Mouse (Mus musculus) adrenal gland, adult 8-10 months (tissue): ENCODE measurements around the gene Gps2. TPM values are rescaled to one million over a fixed set of nuclear protein-coding genes. Genes with fewer than 3 reads are reported as not detected.
"Not testable (repeated sequence)": the region's sequence is repeated elsewhere in the genome, so short reads cannot be mapped to it uniquely, and the experiment has no call there.

Source experiments
- DNase-seq: peaks from one replicate; pipeline ENCODE4 v3.0.0; 2022
- total RNA-seq, 4 experiments: library from RNA; stranded (reverse); gene quantifications; 2 replicates each; pipeline ENCODE4 v1.2.4; 2022

Gps2 gene
- total RNA-seq, 4 experiments from 2014 or later, result 44.0 to 72.7 (median 52.0) TPM

DNA sequence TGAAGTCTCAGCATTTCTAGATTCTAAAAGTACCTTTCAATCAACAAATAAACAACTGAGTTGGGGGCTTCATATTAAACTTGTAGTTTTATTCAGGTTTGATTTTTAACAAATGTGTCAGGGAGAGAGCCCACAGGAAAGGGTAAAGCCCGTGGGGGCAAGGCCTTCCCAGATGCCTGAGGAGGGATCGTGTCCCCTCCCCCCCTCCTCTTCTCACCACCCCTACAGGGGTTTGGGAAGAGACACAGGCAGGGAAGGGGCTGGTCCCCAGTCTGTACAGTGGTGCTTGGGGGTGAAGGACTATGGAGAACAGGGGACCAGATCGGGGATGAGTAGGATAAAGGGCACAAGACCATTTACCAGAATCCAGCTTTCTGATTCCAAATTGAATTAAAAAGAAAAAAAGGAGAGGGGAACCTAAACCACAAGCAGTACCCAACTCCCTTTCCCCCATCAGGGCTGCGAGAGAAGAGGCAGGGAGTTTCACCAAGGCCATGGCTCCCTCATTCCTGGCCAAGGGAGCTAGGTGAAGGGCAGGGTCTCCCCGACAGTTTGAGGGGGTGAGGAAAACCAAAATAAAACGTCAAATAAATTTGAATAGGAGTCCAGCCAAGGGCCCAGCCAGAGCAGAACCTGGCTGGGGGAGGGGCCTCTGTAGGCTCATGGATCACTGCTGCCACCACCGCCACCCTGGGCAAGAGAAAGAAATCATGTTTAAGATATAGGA is 3.1 kb downstream of the Gps2 start:
- not testable (repeated sequence) for DNase-seq

DNA sequence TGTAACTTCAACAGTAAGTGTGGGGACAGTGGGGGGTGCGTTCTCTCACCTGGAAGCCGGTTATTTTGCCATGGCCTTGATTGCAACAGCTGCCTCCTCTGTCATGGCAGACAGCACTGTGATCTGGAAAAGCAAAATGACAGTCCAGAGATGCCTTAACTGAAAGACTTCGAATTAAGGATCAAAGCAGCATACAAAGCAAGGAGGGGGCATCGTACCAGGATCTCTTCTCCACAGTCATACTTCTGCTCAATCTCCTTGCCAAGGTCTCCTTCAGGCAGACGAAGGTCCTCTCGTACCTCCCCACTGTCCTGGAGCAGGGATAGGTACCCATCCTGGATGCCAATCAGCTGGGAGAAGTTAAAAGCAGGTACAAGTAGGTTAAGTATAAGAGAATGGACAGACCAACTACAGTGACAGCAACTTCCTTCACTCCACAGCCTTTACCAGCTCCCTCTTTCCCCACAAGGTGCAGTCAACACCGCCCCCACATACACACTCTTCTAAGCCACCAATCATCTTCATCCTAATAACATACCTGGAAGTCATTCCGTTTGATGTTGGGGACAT is 3.8 kb downstream of the Gps2 start:
- no peak for DNase-seq

DNA sequence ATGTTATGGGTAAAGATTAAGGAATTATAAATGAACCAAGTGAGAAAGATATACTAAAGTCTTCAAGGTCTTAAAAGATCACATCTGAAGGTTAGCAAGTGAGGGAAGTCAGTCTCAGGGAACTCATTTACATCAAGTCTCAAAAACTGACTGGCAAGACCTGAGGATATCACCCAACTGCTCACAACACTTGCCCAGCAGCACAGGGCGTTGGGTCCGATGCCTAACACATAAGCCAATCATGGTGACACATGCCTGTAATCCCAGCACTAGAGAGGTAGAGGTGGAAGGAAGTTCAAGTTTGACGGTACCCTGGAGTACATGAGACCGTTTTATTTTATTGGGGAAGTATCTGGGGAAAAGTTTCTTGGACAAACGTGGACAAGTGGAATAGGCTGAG is 4.4 kb downstream of the Gps2 start:
- no peak for DNase-seq

DNA sequence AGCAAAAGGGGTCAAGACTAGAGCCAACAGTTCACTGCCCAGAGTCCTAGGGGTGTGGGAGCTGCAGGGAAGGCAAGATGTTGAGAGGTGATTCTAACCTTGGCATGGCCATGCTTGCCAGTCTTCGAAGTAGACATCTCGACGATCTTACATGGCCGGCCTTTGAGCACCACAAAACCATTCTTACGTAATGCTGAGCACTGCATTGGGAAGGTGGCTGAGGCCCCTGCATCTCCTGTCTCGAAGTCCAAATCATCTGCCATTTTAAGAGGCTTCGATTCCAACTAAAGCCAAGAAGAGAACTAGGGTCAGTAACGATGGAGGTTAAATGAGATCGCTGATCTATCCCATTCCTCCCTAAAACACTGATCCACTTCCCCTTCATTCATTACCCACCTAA is 5.4 kb downstream of the Gps2 start:
- DNase-seq, result no peak

DNA sequence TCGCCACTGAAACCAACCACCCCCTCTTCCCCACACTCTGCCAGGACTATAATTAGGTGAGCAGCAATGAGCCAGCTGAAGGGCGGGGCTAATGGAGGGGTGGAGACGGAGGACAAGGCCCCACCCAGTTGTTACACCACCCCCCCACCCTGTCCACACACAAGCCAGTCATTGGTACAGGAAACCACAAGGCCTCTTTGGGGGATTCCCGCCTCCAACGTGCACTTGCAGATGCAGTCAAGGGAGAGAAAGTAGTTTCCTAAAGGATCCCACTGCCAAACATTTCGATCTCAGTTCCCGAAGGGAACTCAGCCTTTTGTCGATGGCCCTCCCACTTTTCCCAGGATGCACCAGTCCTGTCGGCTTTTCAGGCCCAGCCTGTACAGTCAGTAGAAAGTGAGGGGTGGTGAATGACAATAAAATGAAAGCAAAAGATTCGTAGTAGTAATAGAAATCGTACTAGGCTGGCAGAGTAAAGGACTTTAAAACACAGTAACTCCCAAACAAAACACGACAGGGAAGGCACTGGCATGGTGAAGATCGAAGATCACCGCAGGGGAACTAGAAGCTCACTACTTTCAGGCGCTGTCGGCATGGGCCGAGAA is 6.1 kb downstream of the Gps2 start:
- peak; percentile 81 for DNase-seq

DNA sequence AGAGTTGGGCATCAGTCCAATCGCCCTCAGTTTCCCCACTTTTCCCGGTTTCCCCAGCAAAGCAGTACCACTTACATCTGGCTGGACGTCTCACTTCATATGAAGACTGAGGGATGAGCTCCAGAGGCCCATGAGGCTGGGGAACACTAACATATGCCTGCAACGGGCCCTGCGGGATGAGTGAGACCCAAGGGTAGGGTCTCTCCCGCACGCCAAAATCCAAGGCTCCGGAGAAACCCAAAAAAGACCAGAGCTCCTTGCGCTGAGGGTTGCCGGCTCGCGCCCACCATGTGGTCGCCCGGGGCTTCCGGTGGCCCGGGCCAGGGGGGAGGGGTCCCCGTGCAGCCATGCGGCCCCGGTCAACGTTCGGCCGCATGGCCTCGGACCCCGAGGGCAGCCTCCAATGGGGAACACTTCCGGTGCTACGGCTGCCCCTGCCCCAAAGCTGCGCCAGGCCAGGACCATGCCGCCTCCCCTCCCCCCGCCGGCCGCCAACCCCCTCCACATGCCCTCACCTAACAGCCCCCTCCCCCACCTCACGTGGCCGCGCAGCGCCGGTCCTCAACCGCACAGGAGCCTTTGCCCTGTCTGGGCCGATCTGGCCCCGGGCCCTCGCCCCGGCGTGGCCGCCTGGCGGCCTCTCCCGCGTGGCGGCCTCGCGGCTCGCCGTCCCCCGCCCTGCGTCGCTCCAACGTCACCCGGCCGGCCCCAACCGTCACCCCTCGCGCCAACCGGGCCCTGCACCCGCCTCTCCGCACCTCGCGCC is 6.8 kb downstream of the Gps2 start:
- DNase-seq, result peak; percentile 60

DNA sequence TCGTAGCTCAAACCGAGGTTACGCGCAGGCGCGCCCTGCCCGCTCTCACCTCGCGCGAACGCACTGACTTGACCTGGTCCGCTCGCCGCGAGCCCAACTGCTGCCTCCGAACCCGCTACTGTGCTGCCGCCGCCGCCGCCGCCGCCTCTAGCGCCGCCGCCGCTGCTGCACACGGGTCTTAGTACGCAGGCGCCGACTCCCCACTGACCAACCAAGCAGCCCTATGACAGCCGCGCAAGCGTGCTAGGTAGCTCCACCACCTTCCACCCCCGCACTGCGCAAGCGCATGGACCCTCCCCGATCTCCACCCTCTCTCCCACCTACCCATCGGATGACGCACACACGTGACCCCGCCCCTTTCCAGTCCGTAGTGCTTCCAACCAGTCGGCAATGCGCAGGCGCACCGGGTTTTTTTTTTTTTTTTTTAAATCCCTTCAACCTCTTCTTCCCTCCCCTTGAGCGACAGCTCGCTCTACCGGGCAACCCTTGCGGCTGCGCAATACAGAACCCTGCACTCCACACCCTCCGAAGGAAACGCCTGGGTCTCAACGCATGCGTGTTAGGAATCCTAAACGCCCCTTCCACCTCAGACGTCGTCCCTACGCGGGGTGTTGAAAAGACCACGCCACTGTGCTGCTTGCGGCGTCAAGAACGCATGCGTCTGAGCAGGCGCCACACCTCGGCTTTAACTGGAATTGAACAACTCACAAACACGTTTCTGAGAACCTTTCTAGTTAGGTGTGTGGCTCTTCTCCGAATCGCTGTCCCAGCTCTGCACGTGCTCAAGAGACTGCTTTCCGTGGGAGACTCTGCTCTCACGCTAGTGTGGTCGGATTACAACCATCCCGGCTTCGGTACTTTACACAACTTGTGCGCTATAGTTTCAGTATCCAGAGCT is 7.7 kb downstream of the Gps2 start, which contains the start of gene Eif5a:
Eif5a (minus strand) TSS at position 845 of the 898 bp plus-strand sequence.
- DNase-seq, result peak; percentile 100

DNA sequence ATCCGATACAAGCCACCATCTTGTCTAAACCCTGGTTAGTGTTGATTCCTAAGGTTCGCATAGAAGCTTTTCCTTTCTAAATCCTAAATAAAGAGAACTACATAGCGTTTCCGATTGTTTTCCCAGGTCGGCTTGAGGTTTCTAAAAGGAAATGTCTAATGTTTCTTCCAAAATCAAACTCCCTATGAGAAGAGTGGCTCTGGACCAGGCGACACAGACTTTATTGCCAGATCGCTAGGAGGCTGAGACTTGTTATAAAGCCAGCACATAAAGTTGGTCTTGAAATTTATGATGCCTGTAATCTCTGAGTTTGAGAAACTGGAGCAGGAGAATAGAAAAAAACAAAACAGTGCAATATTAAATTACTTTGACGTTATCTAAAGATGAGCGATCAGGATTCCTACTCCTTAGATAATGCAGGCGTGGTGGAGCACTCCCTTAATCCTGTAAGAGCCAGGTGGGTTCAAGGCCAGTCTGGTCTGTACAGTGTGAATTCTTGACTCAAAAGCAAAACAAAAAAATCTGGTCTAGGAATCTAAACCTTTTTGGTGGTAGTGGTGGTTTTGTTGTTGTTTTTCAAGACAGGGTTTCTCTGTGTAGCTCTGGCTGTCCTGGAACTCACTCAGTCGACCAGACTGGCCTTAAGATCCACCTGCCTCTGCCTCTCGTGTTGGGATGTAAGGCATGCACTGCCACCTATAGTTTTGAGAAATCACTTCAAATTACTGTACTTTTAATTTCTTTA is 8.5 kb downstream of the Gps2 start:
- DNase-seq, result no peak

DNA sequence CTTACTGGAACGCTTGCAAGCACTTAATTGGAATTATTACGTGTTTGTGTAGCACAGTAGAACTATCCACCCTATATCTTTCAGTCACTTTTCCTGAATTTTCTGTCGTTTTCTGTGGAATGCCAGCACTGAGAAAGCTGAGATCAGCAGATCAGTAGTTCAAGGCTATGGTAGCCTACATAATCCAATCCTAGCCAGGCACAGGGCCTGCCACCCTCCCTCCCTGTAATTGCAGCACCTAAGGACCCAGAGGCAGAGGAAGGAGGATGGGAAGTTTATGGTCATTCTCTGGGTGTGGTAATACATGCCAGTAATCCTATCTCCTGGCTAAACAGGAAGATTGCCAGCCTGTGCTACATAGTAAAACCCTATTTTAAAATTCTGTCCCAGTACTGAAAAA is 9.1 kb downstream of the Gps2 start:
- no peak for DNase-seq

DNA sequence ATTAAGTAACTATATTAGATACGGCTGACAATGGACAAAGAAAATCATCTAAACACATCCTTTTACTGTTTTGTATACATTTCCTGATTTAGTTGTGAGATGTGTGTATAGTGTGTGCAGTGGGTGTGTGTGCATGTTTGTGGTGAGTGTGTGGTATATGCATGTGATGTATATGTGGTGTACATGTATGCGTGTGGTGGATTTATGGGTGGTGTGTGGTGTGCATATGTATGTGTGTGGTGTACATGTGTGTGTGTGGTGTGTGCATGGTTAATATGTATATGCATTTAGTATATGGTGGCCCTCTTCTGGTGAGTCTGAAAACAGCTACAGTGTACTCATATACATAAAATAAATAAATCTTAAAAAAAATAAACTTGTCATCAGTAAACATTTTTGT is 13.8 kb downstream of the Gps2 start:
- DNase-seq, result no peak

DNA sequence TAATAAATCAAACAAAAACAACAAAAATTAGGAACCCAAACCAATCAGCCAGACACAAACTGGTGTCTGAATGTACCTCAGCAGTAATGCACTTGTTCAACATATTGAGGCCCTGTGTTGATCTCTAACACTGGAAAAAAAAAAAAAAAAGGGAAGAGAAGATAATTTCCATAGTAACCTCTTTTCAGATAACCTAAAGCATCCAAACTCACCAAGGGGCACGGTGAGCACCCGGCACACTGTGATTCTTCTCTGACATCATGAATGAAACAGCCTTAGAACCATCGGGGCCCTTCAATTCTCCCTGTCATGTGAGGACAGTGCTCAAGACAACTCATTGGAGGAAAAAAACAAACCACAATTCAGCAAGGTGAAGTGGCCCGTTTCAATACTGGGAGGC is 16.0 kb downstream of the Gps2 start:
- DNase-seq, result no peak

DNA sequence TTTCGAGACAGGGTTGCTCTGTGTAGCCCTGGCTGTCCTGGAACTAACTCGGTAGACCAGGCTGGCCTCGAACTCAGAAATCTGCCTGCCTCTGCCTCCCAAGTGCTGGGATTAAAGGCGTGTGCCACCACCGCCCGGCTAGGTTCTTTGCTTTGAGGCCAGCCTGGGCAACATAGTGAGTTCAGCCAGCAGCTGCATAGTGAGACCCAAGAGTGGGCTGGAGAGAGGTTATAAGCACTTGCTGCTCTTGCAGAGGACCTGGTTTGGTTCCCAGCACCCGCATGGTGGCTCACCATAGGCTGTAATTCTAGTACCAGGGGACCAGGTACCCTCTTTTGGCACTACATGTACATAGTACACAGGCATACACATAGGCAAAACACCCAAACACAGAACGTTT is 16.5 kb downstream of the Gps2 start:
- not testable (repeated sequence) for DNase-seq

DNA sequence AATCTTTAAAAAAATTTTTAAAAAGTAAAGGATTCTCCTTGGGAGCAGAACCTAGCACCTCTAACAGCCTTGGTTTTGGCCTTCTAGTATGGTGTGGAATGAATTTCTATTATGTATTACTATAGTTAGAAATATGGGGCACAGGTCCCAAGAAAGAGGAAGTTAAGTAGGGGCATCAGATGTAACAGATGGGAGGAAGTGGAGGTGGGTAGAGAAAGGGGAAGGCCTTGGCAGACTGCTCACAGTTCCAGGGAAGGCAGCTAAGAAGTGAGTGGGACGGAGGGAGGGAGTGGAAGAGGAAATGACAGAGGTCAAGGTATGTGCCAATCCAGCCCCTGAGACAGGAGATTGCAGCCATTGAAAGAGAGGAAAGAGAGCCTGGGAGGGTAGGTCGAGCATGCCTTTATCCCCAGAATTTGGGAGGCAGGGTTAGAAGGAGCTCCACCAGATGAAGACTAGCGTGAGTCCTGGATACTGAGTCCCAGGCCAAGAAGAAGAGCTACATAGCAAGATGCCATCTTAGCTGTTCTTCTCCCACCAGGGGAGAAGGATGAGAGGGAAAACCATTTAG is 17.4 kb downstream of the Gps2 start:
- DNase-seq, result no peak

DNA sequence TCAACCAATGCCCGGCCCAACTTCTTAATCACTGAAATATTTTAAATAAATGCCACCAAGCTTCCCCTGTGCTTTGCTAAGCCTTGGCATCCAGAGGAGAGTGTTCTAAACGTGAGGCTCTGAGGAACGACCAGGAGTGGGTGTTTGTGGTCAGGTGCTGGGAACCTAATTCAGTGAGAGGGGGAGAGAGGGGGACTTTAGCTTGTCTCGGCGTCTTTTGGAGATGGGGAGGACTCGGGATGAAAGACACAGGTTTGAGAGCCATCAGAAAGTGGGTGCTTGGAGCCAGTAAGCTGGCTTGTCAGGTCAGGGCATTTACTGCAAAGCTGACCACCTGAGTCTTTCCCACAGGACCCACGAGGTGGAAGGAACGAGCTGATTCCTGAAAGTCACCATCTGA is 18.1 kb downstream of the Gps2 start:
- DNase-seq, result no peak

DNA sequence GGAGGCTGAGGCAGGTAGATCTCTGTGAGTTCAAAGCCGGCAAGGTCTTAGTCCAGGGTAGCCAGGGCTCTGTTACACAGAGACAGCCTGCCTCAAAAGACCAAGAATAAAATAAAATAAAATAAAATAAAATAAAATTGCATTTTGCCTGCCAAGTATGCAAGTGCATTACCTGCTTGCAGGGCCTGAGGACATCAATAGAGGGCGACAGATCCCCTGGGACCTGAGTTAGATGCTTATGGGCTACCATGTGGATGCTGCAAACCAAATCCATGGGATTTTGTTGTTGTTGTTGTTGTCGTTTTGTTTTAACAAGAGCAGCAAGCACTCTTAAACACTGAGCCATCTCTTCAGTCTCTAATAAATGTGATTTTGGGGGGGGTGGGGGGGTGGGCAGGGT is 18.6 kb downstream of the Gps2 start:
- DNase-seq, result no peak

DNA sequence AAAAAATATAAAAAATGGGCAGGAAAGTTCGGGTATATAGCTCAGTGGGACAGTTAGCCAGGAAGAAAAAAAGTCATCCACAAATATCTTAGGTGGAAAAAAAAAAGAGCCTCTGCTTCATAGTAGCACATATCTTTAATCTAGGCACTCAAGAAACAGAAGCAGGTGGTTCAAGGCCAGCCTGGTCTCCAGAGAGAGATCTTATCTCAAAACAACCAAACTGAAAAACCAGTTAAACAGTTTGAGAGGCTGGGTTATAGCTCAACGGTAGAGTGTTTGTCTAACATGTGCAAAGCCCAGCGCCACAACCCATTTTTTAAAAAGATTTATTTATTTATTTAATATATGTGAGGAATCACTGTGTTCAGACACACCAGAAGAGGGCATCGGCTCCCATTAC is 19.4 kb downstream of the Gps2 start:
- no peak for DNase-seq

DNA sequence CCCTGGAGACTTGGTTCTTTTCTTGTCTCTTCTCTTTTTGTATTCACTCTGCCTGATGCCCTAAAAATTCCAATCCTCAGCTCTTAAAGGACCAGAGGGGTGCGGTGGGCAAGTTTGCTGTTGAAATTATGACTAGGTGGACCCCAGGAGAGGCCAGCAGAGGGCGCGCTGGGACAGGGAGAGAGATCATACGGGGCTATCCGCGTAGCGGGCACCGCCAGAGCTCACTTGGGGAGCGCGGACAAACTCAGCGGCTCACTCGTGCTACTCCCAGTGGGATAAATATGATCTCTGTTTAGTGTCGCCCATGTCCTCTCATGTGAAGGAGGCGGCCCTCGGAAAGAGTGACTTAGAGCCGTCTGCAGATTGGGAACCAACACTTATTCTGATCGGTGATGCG is 20.5 kb downstream of the Gps2 start:
- peak; percentile 82 for DNase-seq

DNA sequence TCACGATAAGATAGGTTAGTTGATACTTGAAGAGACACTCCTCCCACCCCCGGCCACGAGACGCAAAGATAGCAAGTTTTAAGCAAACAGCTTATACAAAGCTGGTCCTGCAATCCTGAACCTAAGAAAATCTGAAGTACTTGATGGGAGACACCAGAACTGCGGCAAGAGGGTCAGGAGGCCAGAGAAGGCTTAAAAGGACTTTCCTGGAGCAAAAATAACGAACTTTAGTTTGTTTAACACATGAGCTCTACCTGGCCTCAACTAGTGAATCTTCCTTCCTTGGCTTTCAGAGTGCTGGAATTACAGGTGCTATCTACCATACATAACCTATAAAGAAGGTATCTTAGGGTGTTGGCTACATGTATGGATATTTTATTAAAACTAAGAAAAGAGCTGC is 21.0 kb downstream of the Gps2 start:
- no peak for DNase-seq

DNA sequence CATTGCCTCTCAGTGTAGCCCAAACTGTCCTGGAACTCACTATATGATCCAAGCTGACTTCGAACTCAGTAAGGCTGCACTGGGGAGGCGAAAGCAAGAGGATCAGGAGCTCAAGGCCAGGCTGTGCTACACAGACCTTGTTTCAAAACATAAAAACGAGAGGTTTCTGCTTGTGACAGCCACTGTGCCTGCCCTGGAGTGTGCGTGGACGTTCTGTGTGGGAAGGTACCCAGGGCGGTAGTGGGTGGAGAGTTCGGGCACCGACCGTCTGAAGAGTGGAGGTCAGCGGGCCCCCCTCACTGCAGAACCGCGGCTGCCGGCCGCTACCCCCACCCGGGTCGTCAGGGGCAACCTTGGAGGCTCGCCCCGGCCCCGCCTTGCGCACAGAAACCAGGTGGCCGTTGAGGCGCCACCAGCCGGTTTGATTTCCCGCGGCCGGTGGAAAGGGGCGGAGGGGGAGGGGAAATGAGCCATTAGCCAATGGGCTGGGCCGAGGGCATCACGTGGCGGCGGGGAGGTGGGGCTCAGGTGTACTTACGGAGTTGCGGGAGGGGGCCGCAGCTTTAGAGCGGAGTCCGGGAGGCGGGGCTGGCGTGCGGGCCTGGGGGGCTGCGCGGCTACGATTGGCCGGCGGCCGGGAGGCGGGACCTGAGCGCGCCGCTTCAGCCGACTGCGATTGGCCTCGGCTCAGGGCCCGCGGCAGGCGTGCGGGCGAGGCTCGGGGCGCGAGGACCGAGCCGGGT is 21.6 kb downstream of the Gps2 start, which contains the start of gene Ybx2:
Ybx2 (plus strand) TSS at position 660 of the 743 bp plus-strand sequence.
- DNase-seq, result peak; percentile 79

DNA sequence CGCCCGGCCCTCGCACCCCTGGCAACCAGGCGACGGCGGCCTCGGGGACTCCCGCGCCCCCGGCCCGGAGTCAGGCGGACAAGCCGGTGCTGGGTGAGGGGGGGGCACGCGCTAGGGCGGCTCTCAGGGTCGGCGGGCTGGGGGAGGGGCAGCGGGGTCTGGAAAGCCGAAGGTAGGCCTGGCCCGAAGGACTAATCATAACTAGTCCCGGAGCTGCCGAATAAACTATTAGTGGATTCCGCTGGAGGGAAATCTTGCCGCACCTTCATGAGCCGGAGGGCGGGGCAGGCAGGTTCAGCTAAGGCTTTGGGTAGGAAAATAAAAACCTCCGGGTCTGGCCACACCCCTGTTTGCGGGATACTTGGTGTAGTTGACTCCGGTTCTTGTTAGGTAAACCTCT is 22.5 kb downstream of the Gps2 start:
- DNase-seq, result no peak
